Mouse (Mus musculus): ENCODE results near the gene Gm11444.

- TF ChIP-seq CTCF (IDR thresholded peaks at IDR 0.05; ENCODE audit: insufficient read depth, low read depth, low read length): no peak
- TF ChIP-seq POLR2A (IDR thresholded peaks at IDR 0.05; ENCODE audit: insufficient read depth, low read depth, low read length): no peak
Observed at GRCm38 (mm10) chr11:85891692-85892040, 41.5 kb upstream of the Gm11444 start.

Measured in olfactory bulb, adult 2 months (tissue).